Mouse (Mus musculus): ENCODE data around the gene Taf6.

Gene Taf6

GRCm38 (mm10) chr5:138170936-138171561, 16.2 kb downstream of the Taf6 start:
- peak; percentile 97 for DNase-seq

- no peak for DNase-seq
Observed at GRCm38 (mm10) chr5:138165594-138165993, 21.7 kb downstream of the Taf6 start.

GRCm38 (mm10) chr5:138163610-138164009, 23.6 kb downstream of the Taf6 start:
- no peak for DNase-seq

- DNase-seq, result no peak
Observed at GRCm38 (mm10) chr5:138163046-138163445, 24.2 kb downstream of the Taf6 start.

GRCm38 (mm10) chr5:138160842-138161665, 26.2 kb downstream of the Taf6 start, which contains the start of gene Cops6:
Cops6 (plus strand) TSS chr5:138161071.
- peak; percentile 92 for DNase-seq

GRCm38 (mm10) chr5:138160224-138160762, 27.0 kb downstream of the Taf6 start:
- no peak for DNase-seq

GRCm38 (mm10) chr5:138155443-138155976, 31.7 kb downstream of the Taf6 start, which contains the start of gene Zfp113:
Zfp113 (minus strand) TSS chr5:138155744.
- peak; percentile 80 for DNase-seq

GRCm38 (mm10) chr5:138154390-138154789, 32.9 kb downstream of the Taf6 start:
- DNase-seq, result no peak

GRCm38 (mm10) chr5:138138585-138138984, 48.7 kb downstream of the Taf6 start:
- DNase-seq, result no peak

- peak; percentile 8 for DNase-seq
Observed at GRCm38 (mm10) chr5:138137935-138138549, 49.2 kb downstream of the Taf6 start.

GRCm38 (mm10) chr5:138137257-138137656, 50.0 kb downstream of the Taf6 start:
- DNase-seq, result no peak

GRCm38 (mm10) chr5:138132425-138133064, 54.7 kb downstream of the Taf6 start:
- DNase-seq, result no peak

Measured in right cerebral cortex, postnatal 14 days (tissue).